17 mouse cellular contexts compared by ENCODE assay signal in the genomic region with DNA sequence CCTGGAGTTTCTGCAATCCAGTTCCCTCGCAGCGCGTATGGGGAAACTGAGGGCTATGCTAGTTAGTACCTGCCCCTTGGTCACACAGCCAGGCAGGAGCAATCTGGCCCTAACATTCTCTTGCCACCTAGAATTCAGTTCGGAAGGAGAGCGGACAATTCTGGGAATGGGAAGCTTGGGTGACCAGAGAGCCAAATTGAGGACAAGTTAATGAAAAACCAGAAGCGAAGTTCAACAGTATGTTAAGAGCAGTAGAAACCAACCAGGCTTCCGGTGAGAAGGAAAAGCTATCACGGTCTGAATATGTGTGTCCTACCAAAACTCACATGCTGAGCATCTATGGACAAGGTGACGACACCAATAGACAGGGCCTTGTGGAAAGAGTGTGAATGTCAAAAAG. TPM values are rescaled to one million over a fixed set of nuclear protein-coding genes. Genes with fewer than 3 reads are reported as not detected.
DNase-seq lines count a peak whose midpoint lies in the region; ATAC-seq lines count a peak whose summit lies in the region.
"Had no signal": no experiment of that assay in that cellular context is flagged by ENCODE, and none has a peak within 500 bp of the region (broad histone marks: within the 10 kb centered on the region; RNA-seq: fewer than 3 reads in every experiment).

No protein-coding gene starts in this region.

- H3K4me1 ChIP-seq in lung, embryonic 16.5 days (replicated peaks; ENCODE audit: control insufficient read depth, insufficient read depth, low read length): peaks cover 10% of the 10 kb centered on the region
- H3K4me1 ChIP-seq: limb, embryonic 13.5 days; midbrain, embryonic 15.5 days had no signal

- no peak overlapping the region for H3K4me3 ChIP-seq in lung, embryonic 16.5 days (ENCODE audit: low read length)
- H3K4me3 ChIP-seq: forebrain, embryonic 10.5 days; gastrocnemius, adult 2 months; heart, embryonic 15.5 days; limb, embryonic 13.5 days; midbrain, embryonic 15.5 days; myocyte had no signal

- no peaks in the 10 kb centered on the region for H3K36me3 ChIP-seq in lung, embryonic 16.5 days (ENCODE audit: control insufficient read depth, insufficient read depth, low read length)
- H3K36me3 ChIP-seq: forebrain, embryonic 10.5 days; heart, embryonic 15.5 days; limb, embryonic 13.5 days; midbrain, embryonic 15.5 days had no signal

- DNase-seq in lung, postnatal 36 days: no peak
- DNase-seq in kidney, adult 9 months: peak; percentile 61
- DNase-seq in kidney, postnatal 36 days: peak; percentile 35 to 44
- peak; percentile 16 for DNase-seq in yolk sac, embryonic 10.5 days (ENCODE audit: low spot score)
- no peak for DNase-seq in spleen, postnatal 14 days (ENCODE audit: low spot score in 2 of 2)
- DNase-seq: cerebellum, adult 2 months; gastrocnemius, adult 2 months; heart, adult 18-20 months; thymus, postnatal 14 days had no signal

- H3K27ac ChIP-seq in lung, embryonic 16.5 days (ENCODE audit: low read length): no peak overlapping the region
- H3K27ac ChIP-seq: forebrain, embryonic 10.5 days; gastrocnemius, adult 2 months; heart, embryonic 15.5 days; limb, embryonic 13.5 days; midbrain, embryonic 15.5 days had no signal

- H3K9me3 ChIP-seq in lung, embryonic 16.5 days (ENCODE audit: control insufficient read depth, low read length): no peaks in the 10 kb centered on the region
- H3K9me3 ChIP-seq: forebrain, embryonic 10.5 days; heart, embryonic 15.5 days; limb, embryonic 13.5 days; midbrain, embryonic 15.5 days had no signal

- H3K27me3 ChIP-seq in lung, embryonic 16.5 days (ENCODE audit: control insufficient read depth, insufficient read depth, low read depth, low read length): no peaks in the 10 kb centered on the region
- H3K27me3 ChIP-seq: heart, embryonic 15.5 days; limb, embryonic 13.5 days; midbrain, embryonic 15.5 days had no signal

- peak overlapping the region; percentile 9; the same call in 1 of the 2 replicates for H3K4me2 ChIP-seq in lung, embryonic 16.5 days (ENCODE audit: low read depth, low read length)
- H3K4me2 ChIP-seq: heart, embryonic 15.5 days; limb, embryonic 13.5 days; midbrain, embryonic 15.5 days had no signal

- no peak overlapping the region for H3K9ac ChIP-seq in lung, embryonic 16.5 days (ENCODE audit: low read length)
- H3K9ac ChIP-seq: heart, embryonic 15.5 days; limb, embryonic 13.5 days; midbrain, embryonic 15.5 days had no signal

- 73% methylated on average over 9 of the region's 9 CpGs for WGBS in lung, embryonic 16.5 days

- ATAC-seq in lung, embryonic 16.5 days (ENCODE audit: low read depth): no peak
- no peak for ATAC-seq in granulocyte monocyte progenitor cell, adult 5-6 weeks (replicated peaks; ENCODE audit: poor library complexity, severe bottlenecking)
- ATAC-seq: hindbrain, embryonic 16.5 days; midbrain, embryonic 15.5 days had no signal

RNA-seq across cellular contexts. Expression of a gene that starts 34.6 kb away (rescaled TPM):
- polyA plus RNA-seq in lung, embryonic 16.5 days (2015; fragmentation: Nextera tagmentation; extraction: Ambion mirVana): 523 and 564 TPM in 2 replicates
- total RNA-seq in granulocyte monocyte progenitor cell, adult 5-6 weeks (2014; fragmentation: Nextera tagmentation): 263 and 299 TPM in 2 replicates
- total RNA-seq in granulocyte monocyte progenitor cell, adult 5-6 weeks (2017): 436 and 469 TPM in 2 replicates

Comparison
In these comparisons a context has a peak if more than half of its experiments do, and no peak if none do; other contexts are left out.
1. DNase-seq: peak in kidney, adult 9 months (single experiment), kidney, postnatal 36 days (2 of 2) and yolk sac, embryonic 10.5 days (single experiment); none in lung, postnatal 36 days (single experiment) and spleen, postnatal 14 days (0 of 2).